Mouse (Mus musculus): ENCODE results near the gene Abcb9. TPM values are rescaled to one million over a fixed set of nuclear protein-coding genes. Genes with fewer than 3 reads are reported as not detected.
"Not testable (repeated sequence)": the region's sequence is repeated elsewhere in the genome, so short reads cannot be mapped to it uniquely, and the experiment has no call there.

Gene Abcb9
- polyA plus RNA-seq, 1 experiment from 2014 or later = 8.3 TPM

GRCm38 (mm10) chr5:124076559-124076958 is 19.0 kb downstream of the Abcb9 start:
- no peaks in the 10 kb centered on the region for H3K36me3 ChIP-seq
- ATAC-seq (ENCODE audit: low FRiP score) = no peak
- peaks cover 55% of the 10 kb centered on the region for H3K4me1 ChIP-seq (replicated peaks)
- WGBS = 58% methylated on average over 9 of the region's 9 CpGs
- no peak overlapping the region for H3K27ac ChIP-seq
- H3K9me3 ChIP-seq = no peaks in the 10 kb centered on the region
- no peak overlapping the region for H3K9ac ChIP-seq
- no peak overlapping the region for H3K4me3 ChIP-seq
- H3K4me2 ChIP-seq = no peak overlapping the region
- 0 out of 2 replicates have a peak, but pooled peaks cover 3% of the 10 kb centered on the region for H3K27me3 ChIP-seq

DNA sequence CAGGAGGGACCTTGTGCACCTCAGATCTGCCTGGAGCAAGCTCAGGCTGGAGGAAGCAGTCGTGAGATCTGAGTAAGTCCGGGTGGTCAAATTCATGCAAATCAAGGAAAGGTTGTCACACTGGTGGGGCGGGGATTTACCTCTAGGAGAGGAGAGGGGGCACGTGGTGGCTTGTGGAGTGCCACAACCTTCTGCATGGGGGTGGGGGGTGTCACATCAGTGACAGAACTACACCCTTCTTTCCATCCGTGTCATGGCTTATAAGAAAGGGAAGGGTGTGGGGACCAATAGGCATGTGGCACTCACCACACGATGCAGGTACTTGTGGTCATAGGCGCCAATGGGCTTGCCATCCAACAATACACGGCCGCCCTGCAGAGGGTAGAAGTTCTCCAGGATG is 19.9 kb downstream of the Abcb9 start:
- Histone ChIP-seq H3K27me3 (0 out of 2 replicates have a peak, but pooled peaks cover 3% of the 10 kb centered on the region), H3K4me1 (replicated peaks) (peaks cover 55% of the 10 kb centered on the region), H3K4me2 (no peak overlapping the region), H3K4me3 (no peak overlapping the region), H3K27ac (no peak overlapping the region), H3K9ac (no peak overlapping the region), H3K9me3 (no peaks in the 10 kb centered on the region), H3K36me3 (no peaks in the 10 kb centered on the region)
- ATAC-seq (ENCODE audit: low FRiP score) = no peak
- 77% methylated on average over 9 of the region's 9 CpGs for WGBS

DNA sequence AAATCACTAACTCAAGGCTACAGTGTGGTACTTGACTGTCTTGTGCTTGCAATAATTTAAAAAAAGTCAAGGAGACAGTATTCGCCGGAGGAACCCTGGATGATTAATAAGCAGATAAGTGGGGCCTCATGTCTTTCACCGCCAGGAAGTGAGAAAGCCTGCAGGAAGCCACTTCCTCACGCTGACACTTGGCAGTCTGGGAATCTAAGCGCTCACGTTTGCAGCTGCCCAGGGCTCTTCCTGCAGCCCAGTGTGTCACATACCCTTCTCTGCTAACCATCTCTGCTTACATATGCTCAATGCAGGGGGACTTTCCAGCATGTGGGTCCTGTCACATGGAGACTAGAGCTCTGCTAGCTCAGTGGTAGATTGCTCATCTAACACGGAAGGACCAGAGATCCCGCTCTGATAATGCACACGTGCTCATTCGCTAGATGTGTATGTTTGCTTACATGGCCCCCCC is 20.7 kb downstream of the Abcb9 start:
- Histone ChIP-seq H3K4me1 (replicated peaks) (peaks cover 53% of the 10 kb centered on the region), H3K9me3 (no peaks in the 10 kb centered on the region), H3K4me3 (no peak overlapping the region), H3K4me2 (no peak overlapping the region), H3K27me3 (0 out of 2 replicates have a peak, but pooled peaks cover 3% of the 10 kb centered on the region), H3K9ac (no peak overlapping the region), H3K36me3 (no peaks in the 10 kb centered on the region), H3K27ac (0 out of 2 replicates have a peak overlapping the region, but pooled peaks have one; percentile 1)
- ATAC-seq (ENCODE audit: low FRiP score) = no peak
- WGBS = 58% methylated on average over 10 of the region's 10 CpGs

GRCm38 (mm10) chr5:124073682-124074081 is 21.9 kb downstream of the Abcb9 start:
- no peak for ATAC-seq (ENCODE audit: low FRiP score)
- 0 out of 2 replicates have a peak, but pooled peaks cover 3% of the 10 kb centered on the region for H3K27me3 ChIP-seq
- WGBS = 53% methylated on average over 9 of the region's 9 CpGs
- H3K4me1 ChIP-seq (replicated peaks) = peaks cover 41% of the 10 kb centered on the region
- no peaks in the 10 kb centered on the region for H3K9me3 ChIP-seq
- no peak overlapping the region for H3K9ac ChIP-seq
- no peaks in the 10 kb centered on the region for H3K36me3 ChIP-seq
- H3K27ac ChIP-seq = 0 out of 2 replicates have a peak overlapping the region, but pooled peaks have one; percentile 23
- no peak overlapping the region for H3K4me3 ChIP-seq
- no peak overlapping the region for H3K4me2 ChIP-seq

DNA sequence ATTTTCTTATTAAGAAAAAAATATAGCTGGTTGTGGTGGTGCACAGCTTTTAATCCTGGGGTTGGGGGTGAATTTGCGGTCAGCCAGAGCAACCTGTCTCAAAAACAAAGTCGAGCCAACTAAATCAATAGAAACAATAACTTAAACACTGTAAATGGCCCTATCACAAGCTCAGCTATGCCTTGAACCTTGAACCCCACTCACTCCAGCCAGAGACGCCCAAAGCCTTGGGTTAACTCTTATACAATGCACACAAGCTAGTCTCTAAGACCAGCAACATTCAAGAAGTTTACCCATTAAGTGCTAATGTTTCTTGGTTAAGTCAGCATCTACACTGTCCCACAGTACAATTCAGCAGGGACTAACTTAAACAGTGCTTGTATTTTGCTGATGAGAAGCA is 25.9 kb downstream of the Abcb9 start:
- no peak for ATAC-seq (ENCODE audit: low FRiP score)
- Histone ChIP-seq H3K27me3 (no peaks in the 10 kb centered on the region), H3K4me1 (replicated peaks) (peaks cover 13% of the 10 kb centered on the region), H3K27ac (no peak overlapping the region), H3K4me3 (no peak overlapping the region), H3K9me3 (no peaks in the 10 kb centered on the region), H3K36me3 (no peaks in the 10 kb centered on the region), H3K9ac (no peak overlapping the region), H3K4me2 (no peak overlapping the region)
- 90% methylated on average over 3 of the region's 3 CpGs for WGBS

GRCm38 (mm10) chr5:124062037-124062824 is 33.4 kb downstream of the Abcb9 start:
- Histone ChIP-seq H3K4me3 (no peak overlapping the region), H3K4me2 (no peak overlapping the region), H3K4me1 (replicated peaks) (peaks cover 19% of the 10 kb centered on the region), H3K9ac (peak overlapping the region; percentile 39; the same call in 1 of the 2 replicates), H3K27ac (no peak overlapping the region), H3K9me3 (no peaks in the 10 kb centered on the region), H3K27me3 (no peaks in the 10 kb centered on the region), H3K36me3 (no peaks in the 10 kb centered on the region)
- 76% methylated on average over 12 of the region's 12 CpGs for WGBS
- no peak for ATAC-seq (ENCODE audit: low FRiP score)

DNA sequence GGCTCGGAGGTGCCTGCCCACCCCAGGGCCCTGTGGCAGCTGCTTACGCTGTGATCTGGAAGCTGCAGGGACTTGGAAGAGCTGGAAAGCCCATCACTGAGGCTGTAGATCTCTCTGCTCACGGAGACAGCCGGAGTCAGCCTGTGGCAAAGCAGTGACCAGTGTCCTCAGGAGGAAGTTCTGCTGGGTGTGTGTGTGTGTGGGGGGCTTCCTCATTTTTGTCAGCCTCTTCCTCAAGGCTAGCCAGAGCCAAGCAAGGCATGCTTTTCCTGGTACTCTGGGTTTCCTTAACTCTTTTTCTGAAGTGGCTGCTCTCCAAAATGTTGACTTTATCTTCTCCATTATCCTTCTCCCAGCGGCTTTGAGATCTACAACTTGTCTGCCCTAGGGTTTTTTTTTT is 35.9 kb downstream of the Abcb9 start:
- Histone ChIP-seq H3K9ac (no peak overlapping the region), H3K27ac (no peak overlapping the region), H3K27me3 (no peaks in the 10 kb centered on the region), H3K4me2 (no peak overlapping the region), H3K9me3 (no peaks in the 10 kb centered on the region), H3K4me3 (no peak overlapping the region), H3K36me3 (no peaks in the 10 kb centered on the region), H3K4me1 (replicated peaks) (peaks cover 19% of the 10 kb centered on the region)
- 77% methylated on average over 5 of the region's 5 CpGs for WGBS
- no peak for ATAC-seq (ENCODE audit: low FRiP score)

GRCm38 (mm10) chr5:124058749-124059148 is 36.8 kb downstream of the Abcb9 start:
- WGBS = 51% methylated on average over 7 of the region's 7 CpGs
- no peak overlapping the region for H3K9ac ChIP-seq
- H3K27me3 ChIP-seq = no peaks in the 10 kb centered on the region
- H3K27ac ChIP-seq = no peak overlapping the region
- H3K36me3 ChIP-seq = no peaks in the 10 kb centered on the region
- H3K9me3 ChIP-seq = no peaks in the 10 kb centered on the region
- no peak overlapping the region for H3K4me3 ChIP-seq
- H3K4me2 ChIP-seq = no peak overlapping the region
- H3K4me1 ChIP-seq (replicated peaks) = peaks cover 19% of the 10 kb centered on the region
- no peak for ATAC-seq (ENCODE audit: low FRiP score)

GRCm38 (mm10) chr5:124056956-124057355 is 38.6 kb downstream of the Abcb9 start:
- Histone ChIP-seq H3K27me3 (no peaks in the 10 kb centered on the region), H3K27ac (no peak overlapping the region), H3K4me2 (no peak overlapping the region), H3K4me3 (no peak overlapping the region), H3K4me1 (replicated peaks) (peaks cover 9% of the 10 kb centered on the region), H3K36me3 (no peaks in the 10 kb centered on the region), H3K9me3 (no peaks in the 10 kb centered on the region), H3K9ac (no peak overlapping the region)
- ATAC-seq (ENCODE audit: low FRiP score) = no peak
- 10% methylated on average over 4 of the region's 4 CpGs for WGBS

- Histone ChIP-seq H3K4me1 (replicated peaks) (0 out of 2 replicates have a peak, but pooled peaks cover 4% of the 10 kb centered on the region), H3K27ac (no peak overlapping the region), H3K4me3 (no peak overlapping the region), H3K9ac (no peak overlapping the region), H3K4me2 (no peak overlapping the region), H3K9me3 (no peaks in the 10 kb centered on the region), H3K36me3 (no peaks in the 10 kb centered on the region), H3K27me3 (no peaks in the 10 kb centered on the region)
- ATAC-seq (ENCODE audit: low FRiP score) = no peak
- 100% methylated on average over 1 of the region's 1 CpGs for WGBS
Observed at GRCm38 (mm10) chr5:124056219-124056618, 39.4 kb downstream of the Abcb9 start.

DNA sequence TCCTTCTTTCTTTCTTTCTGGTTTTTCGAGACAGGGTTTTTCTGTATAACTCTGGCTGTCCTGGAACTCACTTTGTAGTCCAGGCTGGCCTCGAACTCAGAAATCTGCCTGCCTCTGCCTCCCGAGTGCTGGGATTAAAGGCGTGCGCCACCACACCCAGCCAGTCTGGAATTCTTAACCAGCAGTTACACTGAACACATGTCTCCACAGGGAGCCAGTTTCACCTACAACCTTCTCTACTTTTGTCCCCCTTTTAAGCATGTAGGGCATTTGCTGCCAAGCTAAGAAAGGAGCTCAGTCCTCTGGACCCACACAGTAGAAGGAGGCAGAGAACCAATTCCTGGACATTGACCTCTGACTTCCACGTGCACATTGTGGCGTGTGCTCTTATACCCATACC is 43.0 kb downstream of the Abcb9 start:
- not testable (repeated sequence) for H3K9ac ChIP-seq; H3K27ac ChIP-seq; H3K4me2 ChIP-seq; H3K9me3 ChIP-seq; H3K36me3 ChIP-seq; H3K4me3 ChIP-seq; ATAC-seq (ENCODE audit: low FRiP score); H3K27me3 ChIP-seq
- 92% methylated on average over 7 of the region's 7 CpGs for WGBS
- H3K4me1 ChIP-seq (replicated peaks) = peaks cover 15% of the 10 kb centered on the region

DNA sequence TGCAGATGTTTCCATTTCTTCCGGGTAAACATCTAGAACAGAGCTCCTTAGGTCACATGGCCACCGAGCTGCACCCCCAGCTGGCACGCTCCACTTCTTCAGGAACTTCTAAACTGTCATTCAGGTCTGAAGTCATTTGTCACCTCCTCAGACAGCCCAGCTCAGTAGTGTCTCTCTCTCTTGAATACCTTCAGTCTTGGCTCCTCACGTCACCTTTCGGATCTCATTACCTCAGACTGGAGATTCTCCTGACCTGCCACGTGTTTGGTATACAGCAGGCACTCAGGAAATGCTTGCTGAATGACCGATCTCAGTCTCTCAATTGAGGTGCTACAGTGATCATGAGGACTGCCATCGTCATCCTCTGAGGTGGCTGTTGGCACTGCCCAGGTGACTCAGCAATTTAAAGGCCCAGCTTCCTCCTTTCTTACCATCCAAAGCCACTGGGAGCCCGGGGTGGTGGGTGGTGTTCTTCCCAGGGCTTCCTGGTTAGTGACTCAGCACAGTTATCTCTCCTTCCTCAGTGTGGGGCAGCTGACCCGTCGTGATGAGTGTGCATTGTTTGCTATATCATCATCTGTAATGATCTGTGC is 43.6 kb downstream of the Abcb9 start:
- Histone ChIP-seq H3K27ac (no peak overlapping the region), H3K36me3 (no peaks in the 10 kb centered on the region), H3K9me3 (no peaks in the 10 kb centered on the region), H3K9ac (no peak overlapping the region), H3K4me3 (no peak overlapping the region), H3K4me2 (no peak overlapping the region), H3K4me1 (replicated peaks) (peaks cover 17% of the 10 kb centered on the region), H3K27me3 (no peaks in the 10 kb centered on the region)
- ATAC-seq (ENCODE audit: low FRiP score) = no peak
- WGBS = 87% methylated on average over 11 of the region's 11 CpGs

All from hindbrain, embryonic 13.5 days (tissue).